Mouse (Mus musculus): Measurements from ENCODE around the gene Raver1.

GRCm38 (mm10) chr9:21135329-21135890 is 43.6 kb upstream of the Raver1 start:
- TF ChIP-seq CTCF (IDR thresholded peaks at IDR 0.05; ENCODE audit: borderline replicate concordance, insufficient read depth, low read depth, low read length) (no peak), POLR2A (IDR thresholded peaks at IDR 0.05; ENCODE audit: borderline replicate concordance, insufficient read depth, low read length) (no peak)

All from cerebellum, adult 2 months (tissue).